Mouse (Mus musculus) small intestine, adult 2 months (tissue): ENCODE data around the gene Nupl1.

Source experiments
- CTCF ChIP-seq: fragments of 200-500 bp; IDR thresholded peaks from 2 replicates; pipeline ENCODE4 v1.5.1; 2012; ENCODE audit warnings: low read depth, mild to moderate bottlenecking, control low read depth, inconsistent platforms, low read length, moderate library complexity, mixed read lengths; ENCODE audit not compliant: insufficient replicate concordance, insufficient read length; ENCODE audit errors: extremely low read depth
- POLR2A ChIP-seq: fragments of 200-500 bp; IDR thresholded peaks from 2 replicates; pipeline ENCODE4 v1.6.1; 2012; ENCODE audit warnings: low read depth, mild to moderate bottlenecking, control low read depth, inconsistent platforms, low read length, moderate library complexity

- TF ChIP-seq POLR2A (no peak), CTCF (no peak)
Measured at GRCm38 (mm10) chr14:60256356-60256755, 5.1 kb upstream of the Nupl1 start.
